Mouse (Mus musculus): ENCODE data around the gene Ap2b1.
A peak's percentile ranks its signal among the peaks of the same experiment; 100 is the strongest.
"Not testable (repeated sequence)": the region's sequence is repeated elsewhere in the genome, so short reads cannot be mapped to it uniquely, and the experiment has no call there.

Gene Ap2b1

DNA sequence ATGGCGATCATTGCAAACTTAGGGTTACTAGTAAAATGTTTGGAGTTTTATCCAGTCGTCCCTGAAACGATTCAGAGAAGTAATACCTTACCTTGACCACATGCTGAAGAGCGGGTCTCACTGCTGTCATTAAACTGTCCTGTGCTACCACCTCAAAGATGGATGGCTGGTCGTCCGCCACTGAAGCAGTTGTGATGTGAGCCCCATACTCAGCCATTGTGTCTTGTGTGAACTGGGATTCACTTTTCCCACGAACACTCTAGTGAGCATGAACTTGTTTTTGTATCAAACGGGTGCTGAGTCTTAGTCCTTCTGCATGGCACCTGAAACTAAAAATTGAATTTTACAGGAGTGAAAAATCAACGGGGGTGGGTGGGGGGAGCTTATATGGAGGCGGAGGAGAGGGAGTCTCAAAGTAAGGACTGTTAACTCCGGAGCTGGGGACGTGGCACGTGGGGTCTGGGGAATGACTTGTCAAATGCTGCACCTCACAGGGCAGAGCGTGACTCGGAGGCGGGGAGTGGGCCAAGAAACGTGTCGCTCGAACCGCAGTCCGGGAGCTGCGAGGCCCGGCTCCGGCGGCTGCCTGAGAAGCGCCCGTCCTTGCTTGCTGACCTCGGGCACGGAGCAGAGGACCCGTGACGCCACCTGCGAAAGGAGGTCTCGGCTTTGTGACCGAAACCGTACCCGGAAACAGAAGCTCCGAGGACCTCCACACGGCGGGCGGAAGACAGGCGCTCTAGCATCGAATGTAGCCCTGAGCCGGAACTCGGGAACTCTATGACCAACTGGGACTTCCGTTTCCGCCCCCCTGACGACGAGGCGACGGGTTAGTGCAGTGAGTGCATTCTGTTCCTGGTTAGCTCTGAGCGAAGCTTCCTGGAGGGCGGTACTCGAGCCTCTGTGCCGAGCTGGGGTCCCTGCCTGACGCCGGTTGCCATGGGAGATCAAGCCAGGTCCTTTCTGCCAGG is at the start of gene Ap2b1:
Ap2b1 (plus strand) TSS at position 800 of the 971 bp plus-strand sequence.
- peak; percentile 98 for DNase-seq

DNA sequence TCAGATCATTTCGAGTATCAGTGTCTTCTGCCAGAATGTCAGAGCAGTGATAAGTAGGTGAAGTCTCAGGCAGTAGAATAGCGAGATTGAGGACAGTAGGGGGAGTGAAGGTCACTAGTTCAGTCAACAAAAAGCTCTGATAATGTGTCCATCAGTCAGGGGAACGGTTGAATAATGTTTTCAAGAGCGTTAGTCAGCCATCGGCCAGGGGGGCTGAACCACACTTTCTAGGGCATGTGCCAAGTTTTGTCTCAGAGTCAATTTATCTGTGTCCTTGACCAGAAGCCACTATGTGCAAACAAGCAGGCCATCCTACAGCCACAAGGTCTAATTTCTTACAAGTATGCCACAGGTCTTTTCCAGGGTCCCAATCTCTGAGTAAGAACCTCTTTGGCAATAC is 41.6 kb upstream of the Ap2b1 start:
- not testable (repeated sequence) for DNase-seq

DNA sequence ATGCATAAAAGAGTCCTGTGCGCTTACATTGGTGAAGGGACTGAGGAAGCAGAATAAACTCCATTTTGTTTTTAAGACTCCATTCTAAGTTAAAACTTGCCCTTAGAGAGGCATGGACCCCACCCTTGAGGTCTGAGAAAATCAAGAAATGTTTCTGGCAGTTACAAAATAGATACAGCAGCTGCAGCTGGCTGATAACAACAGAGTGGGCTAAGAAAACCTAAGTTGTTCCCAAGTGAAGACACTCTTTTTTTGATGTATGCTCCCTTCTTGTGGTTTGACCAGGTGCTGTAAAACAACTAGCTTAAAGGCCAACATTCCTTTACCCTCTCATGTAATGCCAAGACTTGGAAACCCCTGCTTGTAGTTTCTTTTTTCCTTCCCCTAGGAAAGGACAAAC is 36.2 kb upstream of the Ap2b1 start:
- DNase-seq: no peak

DNA sequence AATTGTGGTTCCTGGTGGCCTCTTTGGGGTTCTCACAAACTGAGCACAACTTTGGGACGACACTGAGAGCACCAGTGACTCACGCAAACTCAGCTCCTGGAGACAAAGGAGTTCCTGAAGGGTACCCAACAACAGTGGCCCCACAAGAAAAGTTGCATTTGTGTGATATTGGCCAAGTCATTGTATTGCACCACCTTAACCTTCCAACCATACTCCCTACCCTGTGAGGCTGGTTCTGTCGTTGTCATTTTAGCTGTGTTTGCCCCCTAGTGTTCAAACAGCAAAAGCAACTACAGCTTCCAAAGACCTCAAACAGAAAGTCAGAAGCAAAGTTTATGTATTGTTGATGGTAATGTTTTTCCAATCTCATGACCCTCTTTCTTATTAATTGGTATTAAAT is 35.7 kb upstream of the Ap2b1 start:
- no peak for DNase-seq

DNA sequence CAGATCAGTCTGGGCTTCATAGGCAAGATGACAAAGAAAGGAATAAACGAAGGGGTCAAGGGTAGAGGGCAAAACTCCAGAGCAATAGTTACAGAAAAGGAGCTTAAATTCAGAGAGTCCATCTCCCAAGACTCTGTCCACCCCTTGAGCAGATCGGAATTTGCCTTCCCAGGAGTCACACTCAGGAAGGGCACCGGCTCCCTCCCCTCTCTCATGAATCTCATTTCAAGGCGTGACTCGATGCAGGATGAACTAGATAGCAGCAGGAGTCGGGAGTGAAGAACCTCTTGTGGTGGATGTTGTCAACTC is 28.0 kb upstream of the Ap2b1 start:
- no peak for DNase-seq

DNA sequence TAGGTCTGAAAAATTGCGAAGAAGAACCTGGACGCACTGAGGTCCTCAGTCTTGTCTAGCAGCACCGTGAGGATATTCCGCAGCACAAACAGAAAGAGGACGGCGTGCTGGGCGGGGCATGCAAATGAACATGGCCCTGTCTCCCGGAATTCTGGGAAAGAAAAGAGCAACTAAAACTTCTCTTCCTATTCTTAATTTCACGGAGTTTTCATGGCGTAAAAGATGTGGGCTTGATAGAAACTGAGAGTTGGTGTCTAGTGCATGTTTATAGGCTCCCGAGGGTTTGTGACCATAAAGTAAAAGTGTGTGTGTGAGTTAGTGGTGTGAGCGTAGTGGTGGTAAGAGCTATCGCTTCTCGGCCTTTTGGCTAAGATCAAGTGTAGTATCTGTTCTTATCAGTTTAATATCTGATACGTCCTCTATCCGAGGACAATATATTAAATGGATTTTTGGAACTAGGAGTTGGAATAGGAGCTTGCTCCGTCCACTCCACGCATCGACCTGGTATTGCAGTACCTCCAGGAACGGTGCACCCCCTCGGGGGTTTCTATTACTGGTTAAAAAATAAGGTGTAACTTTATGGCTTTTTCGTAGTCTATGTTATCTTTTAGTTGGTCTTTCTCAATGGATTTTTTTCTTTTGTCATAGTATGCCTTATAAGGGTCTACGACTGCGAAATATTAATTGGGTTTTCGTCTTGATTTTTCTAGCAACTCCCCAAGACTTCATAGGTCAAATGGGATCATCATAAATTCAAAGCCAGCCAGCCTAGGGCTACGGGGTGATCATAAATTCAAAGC is 27.5 kb upstream of the Ap2b1 start:
- DNase-seq: peak; percentile 93

DNA sequence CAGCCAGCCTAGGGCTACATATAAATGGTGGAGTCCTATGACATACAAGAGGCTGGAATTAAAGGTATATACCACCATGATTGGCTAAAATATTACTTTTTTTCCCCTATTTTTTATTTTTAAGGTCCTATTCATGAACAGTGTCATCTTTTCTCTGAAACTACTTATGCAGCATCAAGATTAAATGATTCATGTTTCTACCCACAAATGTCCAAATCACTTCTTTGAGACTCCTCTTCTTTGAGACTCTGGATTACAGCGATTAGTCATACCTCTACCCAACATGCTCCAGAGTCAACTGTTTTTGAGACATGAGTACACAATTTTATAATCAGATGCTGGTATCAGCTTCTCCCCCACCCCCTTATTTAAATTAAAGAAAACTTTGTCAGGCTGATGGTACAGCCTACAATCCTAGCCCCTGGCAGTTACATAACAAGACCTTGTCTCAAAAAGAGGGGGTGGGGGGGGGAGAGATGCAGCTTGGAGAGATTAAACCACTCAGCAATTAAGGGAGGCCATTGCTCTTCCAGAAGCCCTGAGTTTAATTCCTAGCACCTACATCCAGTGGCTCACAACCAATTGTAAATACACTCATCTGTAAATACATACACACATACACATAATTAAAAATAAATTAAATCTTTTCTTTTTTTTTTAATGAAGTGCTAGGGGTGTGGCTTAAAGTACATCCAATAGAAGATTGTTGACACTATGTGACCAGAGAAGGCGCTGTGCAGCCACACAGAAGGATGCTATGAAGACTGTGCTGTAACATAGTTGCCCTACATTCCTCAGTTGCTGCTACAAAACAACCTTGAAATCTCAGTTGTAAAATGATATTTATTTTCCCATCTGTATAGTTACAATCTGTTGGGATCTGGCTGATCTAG is 26.6 kb upstream of the Ap2b1 start:
- peak; percentile 57 for DNase-seq

DNA sequence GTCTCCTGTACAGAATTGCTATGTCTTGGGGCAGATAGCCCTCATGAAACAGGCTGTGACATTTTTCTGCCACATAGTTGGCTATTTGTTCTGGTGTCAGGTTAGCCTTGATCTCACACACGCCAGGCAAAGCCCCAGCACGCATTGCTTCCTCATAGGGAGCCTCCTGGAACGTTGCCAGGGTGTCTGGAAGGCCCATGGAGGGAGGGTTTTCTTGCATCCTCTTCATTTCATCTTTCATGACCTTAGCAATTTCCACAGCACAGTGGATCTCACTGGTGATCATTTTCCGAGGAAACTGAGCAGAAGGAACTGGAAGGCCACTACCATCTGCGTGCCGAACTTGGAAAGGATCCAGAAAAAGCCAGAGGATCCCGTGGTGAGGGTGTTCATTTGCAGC is 22.6 kb upstream of the Ap2b1 start:
- DNase-seq: no peak

DNA sequence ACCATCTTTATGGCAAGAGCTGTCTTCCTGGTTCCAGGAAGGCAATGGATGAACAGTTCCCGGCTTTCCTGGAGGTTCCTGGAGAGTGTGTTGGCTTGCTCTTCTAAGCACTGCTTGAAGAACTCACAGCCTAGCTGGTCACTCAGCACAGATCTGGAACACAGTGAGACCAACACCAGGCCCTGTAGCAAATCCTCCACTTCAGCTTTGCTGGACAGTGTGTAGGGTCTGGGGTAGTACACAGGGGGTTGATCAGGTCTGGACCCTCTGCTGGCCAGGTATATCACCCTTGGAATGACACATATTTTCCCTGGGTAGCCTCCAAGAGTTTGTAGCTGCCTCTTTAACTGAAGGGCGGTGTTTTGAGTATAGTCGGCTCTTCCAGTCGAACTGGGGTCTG is 19.8 kb upstream of the Ap2b1 start:
- DNase-seq: no peak

DNA sequence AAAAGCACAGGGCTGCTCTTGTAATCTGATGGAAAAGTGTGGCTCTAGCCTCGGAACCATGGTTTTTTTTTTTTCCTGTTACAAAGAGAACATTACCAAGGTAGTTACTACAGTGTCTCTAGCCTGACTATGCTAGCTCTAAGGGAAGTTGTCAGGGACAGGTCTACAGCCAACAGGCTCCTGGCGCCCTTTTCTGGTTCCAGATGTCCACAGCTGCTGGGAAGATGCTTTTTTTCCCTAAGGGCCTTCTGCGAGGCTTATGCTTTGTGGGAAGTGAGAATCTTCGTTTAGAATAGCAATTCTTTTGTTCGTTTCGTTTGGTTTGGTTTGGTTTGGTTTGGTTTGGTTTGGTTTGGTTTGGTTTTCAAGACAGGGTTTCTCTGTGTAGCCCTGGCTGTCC is 19.1 kb upstream of the Ap2b1 start:
- no peak for DNase-seq

DNA sequence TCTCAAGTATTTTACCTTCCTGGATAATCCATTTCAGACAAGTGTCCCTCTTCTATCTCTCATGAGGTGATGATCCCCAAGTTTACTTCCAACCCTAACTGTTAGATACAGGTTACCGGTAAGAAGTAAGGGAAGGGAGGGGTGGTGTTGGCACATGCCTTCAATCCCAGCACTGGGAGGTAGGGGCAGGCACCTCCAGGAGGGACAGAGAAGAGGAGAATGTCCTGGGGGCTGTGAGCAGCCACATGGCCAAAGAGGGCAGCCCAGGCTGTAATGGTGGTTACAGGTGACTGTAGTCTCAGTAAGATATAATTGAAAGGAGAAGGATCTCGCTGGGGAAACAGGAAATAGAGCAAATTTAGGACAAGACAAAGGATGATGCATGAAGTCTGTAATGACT is 16.7 kb upstream of the Ap2b1 start:
- DNase-seq: no peak

DNA sequence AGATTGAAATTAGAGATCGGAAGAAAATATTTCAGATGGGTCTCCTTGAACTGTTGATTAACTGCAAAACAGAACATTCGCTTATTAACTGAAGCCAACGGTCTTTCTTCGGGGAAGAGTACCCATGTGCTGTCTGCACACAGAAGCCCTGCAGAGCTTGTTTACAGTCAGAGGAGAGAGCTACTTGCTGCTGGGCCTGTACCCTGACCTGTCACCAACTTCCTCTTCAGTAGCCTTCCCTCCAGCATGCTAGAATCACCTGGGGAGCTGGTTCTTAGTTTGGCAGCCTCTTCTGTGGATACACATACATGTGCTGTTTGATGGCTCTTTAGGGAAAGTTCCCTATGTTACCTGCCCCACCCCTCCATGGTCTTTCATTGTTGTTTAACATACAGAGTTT is 13.2 kb upstream of the Ap2b1 start:
- DNase-seq: no peak

DNA sequence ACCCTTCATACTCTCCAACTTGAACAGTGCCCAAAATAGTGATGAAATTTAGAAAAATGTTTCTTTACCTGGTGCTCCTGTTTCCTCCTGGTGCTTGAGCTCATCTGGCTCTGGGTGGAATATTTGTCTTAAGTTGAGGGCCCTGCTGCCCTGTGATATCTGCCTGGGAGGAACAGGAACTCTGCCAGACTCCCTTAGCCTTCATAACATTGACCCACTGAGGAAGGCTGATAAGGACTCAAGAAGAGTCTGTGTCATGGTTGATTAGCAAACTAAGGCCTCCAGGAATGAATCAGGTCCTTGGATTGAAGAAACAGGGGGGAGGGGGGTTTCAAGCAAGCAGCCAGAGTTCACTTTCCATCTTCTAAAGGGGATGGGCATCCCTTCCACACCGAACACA is 12.3 kb upstream of the Ap2b1 start, which contains the start of gene Slfn14:
Slfn14 (minus strand) TSS at position 161 of the 400 bp plus-strand sequence.
- no peak for DNase-seq

DNA sequence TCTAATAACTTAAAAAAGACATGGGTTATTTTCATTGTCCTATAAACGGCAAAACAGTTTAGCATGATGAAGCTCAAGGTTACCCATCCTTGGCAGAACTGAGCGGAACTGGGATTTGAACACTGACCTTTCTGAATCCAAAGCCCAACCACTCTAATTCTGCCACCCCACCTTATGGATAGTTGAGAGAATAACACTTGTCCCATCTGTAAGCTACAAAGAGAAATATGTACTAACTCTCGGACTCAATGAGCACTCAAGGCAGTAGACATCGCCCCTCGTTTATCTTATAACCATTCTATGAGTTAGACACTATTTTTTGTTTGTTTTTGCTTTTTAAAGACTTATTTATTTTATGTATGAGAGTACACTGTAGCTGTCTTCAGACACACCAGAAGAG is 9.8 kb upstream of the Ap2b1 start:
- no peak for DNase-seq

DNA sequence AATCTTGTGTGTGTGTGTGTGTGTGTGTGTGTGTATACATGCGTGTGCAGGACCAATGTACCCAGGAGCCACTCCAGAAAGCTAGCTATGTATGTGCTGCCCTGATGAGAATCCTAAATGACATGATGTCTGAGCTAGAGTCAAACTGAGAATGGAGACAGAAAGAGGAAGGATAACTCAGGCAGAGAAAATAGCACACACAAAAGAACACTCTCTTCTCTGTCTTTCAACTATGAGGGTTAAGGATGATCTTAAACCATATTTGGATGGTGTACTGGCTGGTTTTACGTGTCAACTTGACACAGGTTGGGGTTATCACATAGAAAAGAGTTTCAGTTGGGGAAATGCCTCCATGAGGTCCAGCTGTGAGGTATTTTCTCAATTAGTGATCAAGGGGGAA is 9.2 kb upstream of the Ap2b1 start:
- DNase-seq: no peak

DNA sequence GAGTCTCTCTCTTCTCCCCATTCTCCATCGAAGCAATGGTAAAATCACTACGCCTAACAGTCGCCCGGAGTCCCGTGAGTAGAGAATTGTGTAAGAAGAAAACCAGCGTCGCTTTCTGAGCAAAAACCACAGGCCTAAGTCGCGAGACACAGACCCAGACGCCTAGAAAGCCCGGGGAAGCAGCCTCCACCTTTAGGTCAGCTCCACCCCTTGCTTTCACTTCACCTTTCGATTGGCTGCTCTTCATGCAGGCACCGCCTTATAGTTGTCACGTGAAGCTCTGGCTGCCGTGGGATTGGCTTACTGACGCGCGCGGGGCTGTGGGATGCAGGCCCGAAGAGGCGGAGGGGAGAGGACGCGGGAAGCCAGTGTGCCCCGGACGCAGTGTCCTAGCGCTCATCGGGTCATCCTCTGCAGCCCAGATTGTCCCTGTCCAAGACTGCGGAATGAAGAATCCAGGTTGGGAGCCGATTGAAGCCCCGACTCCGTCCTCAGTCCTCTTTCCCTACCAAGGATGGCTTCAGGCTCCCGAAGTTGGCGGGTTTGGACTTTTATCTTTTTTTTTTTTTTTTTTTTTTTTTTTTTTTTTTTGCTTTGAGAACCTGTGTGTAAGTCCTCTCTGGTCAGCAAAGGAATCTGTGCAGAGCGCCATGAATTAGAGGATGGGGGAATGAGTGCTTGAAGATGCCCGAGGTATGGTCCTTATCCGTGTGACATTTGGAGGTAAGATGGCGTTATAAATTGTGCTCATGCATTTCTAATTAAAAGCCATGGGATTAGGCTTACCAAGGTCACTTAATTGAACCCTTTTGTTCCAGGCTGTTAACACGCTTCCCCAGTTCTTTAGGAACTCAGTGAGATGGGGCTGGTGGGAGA is 7.2 kb upstream of the Ap2b1 start:
- DNase-seq: peak; percentile 98

DNA sequence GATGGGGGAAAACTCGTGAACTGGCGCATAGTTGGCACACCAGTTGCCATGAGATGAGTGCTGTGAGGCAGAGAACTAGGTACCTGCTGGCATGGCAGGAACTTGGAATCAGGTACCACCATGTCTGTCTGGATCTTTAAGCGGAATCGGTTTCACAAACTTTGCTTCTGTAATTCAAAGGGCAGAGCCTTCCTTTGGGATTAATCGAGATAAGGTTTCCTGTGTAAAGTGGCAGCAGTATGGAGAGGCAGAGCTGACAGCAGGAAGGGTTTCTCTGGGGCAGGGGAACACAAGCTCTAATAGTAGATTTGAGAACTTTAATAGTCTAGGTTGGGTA is 6.6 kb upstream of the Ap2b1 start:
- DNase-seq: no peak

DNA sequence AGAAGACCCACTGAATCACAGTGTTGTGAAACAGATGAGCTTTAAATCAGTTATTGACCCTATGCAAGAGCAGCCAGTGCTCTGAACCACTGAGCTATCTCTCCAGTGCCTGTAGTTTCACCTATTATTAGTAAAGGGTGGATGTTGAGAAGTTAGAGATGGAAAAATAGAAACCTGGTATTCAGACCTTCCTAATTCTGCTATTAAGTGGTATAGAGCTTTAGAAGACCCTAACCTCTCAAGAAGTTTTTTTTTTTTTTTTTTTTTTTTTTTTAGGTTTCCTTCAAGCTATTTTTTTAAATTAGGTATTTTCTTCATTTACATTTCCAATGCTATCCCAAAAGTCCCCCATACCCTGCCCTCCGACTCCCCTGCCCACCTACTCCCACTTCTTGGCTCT is 5.6 kb upstream of the Ap2b1 start:
- DNase-seq: no peak

DNA sequence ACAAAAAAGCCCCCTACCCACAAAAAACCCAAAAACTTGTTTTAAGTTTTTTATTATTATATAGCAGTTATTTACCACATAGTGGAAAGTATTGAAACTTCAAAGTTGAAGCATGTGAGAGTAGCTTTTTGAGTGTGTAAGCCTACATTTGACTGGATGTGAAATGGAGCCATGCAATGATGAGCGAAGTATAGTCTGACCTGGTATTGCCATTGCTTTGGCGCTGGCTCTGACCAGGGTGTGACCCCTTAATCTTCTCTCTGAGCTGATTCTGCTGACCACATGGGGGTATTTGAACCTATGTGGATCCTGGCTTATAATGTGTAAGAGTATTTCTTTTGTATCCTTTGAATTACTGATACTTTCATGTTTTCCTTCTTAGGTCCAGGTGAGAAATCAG is 4.7 kb upstream of the Ap2b1 start:
- no peak for DNase-seq

DNA sequence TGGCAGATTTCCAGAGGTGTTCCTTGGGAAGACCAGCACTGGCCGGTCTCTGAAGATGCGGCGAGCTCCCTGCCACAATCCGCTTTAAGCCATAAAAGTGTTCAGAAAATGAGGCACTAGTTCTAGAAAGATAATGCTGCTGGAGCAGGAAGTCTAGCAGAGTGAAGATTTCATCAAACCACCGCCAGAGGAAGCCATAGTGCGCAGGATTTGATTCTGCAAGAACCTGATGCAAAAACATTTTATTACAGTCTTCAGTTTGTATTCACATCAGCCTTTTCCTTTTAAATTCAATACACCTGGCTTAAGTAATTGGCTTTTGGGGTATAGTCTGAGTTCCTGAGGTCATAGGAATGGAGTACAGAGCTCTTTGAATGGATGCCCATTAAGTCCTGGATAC is 1.0 kb upstream of the Ap2b1 start:
- DNase-seq: no peak

DNA sequence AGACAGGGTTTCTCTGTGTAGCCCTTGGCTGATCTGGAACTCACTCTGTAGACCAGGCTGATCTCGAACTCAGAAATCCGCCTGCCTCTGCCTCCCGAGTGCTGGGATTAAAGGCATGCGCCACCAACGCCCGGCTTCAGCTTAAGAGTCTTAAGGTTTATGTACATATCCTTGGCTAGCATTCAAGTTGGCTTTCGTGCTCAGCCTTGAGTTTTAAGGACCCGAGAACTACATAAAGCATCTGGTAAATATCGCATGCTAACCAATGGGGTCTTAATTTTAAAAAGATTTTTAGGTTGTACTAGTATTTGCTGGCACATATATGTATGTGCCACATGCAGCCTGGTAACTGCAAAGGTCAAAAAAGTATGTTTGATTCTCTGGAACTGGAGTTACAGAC is 900 bp downstream of the Ap2b1 start:
- DNase-seq: no peak

DNA sequence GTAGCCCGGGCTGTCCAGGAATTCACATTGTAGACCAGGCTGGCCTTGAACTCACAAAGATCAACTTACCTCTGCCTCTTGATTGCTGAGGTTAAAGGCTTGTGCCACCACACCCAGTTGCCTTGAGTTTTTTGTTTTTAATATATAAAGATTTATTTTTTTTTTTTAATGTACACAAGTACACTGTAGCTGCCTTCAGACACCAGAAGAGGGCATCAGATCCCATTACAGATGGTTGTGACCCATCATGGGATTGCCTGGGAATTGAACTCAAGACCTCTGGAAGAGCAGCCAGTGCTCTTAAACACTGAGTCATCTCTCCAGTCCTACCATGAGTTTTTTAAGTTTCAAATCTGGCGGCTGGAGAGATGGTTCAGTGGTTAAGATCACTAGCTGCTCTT is 2.6 kb downstream of the Ap2b1 start:
- DNase-seq: no peak

Measured in lung, postnatal 36 days (tissue).